Mouse (Mus musculus) hindbrain, embryonic 13.5 days (tissue): ENCODE measurements around the gene Esrrg. TPM values are rescaled to one million over a fixed set of nuclear protein-coding genes. Genes with fewer than 3 reads are reported as not detected.

Experiments used
- ATAC-seq: fragments of 200-750 bp; cut with Nextera tagmentation; 2 replicates; pipeline ENCODE4 v1.8.0; 2017; ENCODE audit warnings: moderate TSS enrichment; ENCODE audit not compliant: low FRiP score
- H3K27ac ChIP-seq: fragments of 300-500 bp; sonication (generic); 2 replicates; pipeline ENCODE4 v1.5.1; 2015; ENCODE audit warnings: inconsistent platforms, mild to moderate bottlenecking, moderate library complexity
- H3K27me3 ChIP-seq: fragments of 300-500 bp; sonication (generic); 2 replicates; pipeline ENCODE4 v1.6.1; 2015; ENCODE audit warnings: mild to moderate bottlenecking, inconsistent platforms
- H3K36me3 ChIP-seq: fragments of 300-500 bp; sonication (generic); 2 replicates; pipeline ENCODE4 v1.6.1; 2015; ENCODE audit warnings: mild to moderate bottlenecking, inconsistent platforms
- H3K4me1 ChIP-seq: fragments of 300-500 bp; sonication (generic); replicated peaks from 2 replicates; pipeline ENCODE4 v1.6.1; 2015; ENCODE audit warnings: inconsistent platforms
- H3K4me2 ChIP-seq: fragments of 300-500 bp; sonication (generic); 2 replicates; pipeline ENCODE4 v1.6.1; 2015; ENCODE audit warnings: inconsistent platforms, mild to moderate bottlenecking, moderate library complexity
- H3K4me3 ChIP-seq: fragments of 300-500 bp; sonication (generic); 2 replicates; pipeline ENCODE4 v1.5.1; 2015; ENCODE audit warnings: mild to moderate bottlenecking, inconsistent platforms
- H3K9ac ChIP-seq: fragments of 300-500 bp; sonication (generic); 2 replicates; pipeline ENCODE4 v1.6.1; 2015; ENCODE audit warnings: mild to moderate bottlenecking, inconsistent platforms
- H3K9me3 ChIP-seq: fragments of 300-500 bp; sonication (generic); 2 replicates; pipeline ENCODE4 v1.6.1; 2016; ENCODE audit warnings: inconsistent platforms
- WGBS: fragments of 180-500 bp; shearing (Covaris S2); methylation state at CpG from one replicate; pipeline ENCODE4 v1.1.7; 2015; 5-methylcytosine and 5-hydroxymethylcytosine counted together
- polyA plus RNA-seq: library from polyadenylated mRNA; unstranded; fragments of >200 nt; fragmentation: Nextera tagmentation; extraction: Ambion mirVana; gene quantifications from 2 replicates; pipeline ENCODE4 v1.2.1, GENCODE M21; 2015

Gene Esrrg
- polyA plus RNA-seq, 1 experiment from 2014 or later: 28.9 TPM

DNA sequence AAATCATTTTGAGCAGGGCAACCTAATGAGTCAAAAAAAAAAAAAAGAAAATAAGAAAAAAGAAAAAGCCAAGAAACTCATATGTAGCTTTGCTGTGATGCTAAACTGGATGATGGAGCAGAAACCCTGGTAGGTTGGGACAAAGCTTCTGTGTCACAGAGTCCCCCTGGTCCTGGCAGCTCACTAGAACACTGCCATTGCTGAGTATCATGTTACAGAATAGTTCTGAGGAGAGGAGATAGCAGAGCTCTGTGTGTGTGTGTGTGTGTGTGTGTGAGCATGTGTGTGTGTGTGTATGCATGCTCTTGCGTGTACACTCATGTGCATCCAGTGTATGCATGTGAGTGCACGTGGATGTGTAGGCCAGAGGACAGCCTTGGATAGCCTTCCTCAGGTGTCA is 265.2 kb downstream of the Esrrg start:
- Histone ChIP-seq H3K4me1 (no peaks in the 10 kb centered on the region), H3K36me3 (no peaks in the 10 kb centered on the region), H3K27me3 (0 out of 2 replicates have a peak, but pooled peaks cover 5% of the 10 kb centered on the region), H3K9me3 (no peaks in the 10 kb centered on the region), H3K4me3 (no peak overlapping the region), H3K27ac (no peak overlapping the region), H3K9ac (no peak overlapping the region), H3K4me2 (no peak overlapping the region)
- 94% methylated on average over 2 of the region's 2 CpGs for WGBS
- no peak for ATAC-seq

DNA sequence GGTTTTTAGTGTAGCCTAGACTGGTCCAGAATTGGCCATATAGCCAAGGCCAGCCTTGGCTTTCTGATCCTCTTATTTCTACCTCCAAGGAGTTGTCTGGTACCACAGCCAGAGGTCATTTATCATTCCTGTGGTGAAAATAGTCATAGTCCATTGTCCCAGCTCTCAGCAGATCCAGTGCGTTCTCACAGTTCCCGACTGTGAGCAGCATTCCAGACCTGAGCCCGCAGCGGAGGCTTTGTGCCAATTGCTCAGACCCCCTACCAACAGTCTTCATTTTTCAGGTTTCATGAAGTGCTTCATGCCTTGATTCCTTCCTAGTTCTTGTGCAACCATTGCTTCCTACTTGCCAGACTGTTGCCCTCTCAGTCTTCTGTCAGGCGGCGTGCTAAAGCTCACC is 278.7 kb downstream of the Esrrg start:
- ATAC-seq: no peak
- Histone ChIP-seq H3K9ac (no peak overlapping the region), H3K36me3 (no peaks in the 10 kb centered on the region), H3K27me3 (no peaks in the 10 kb centered on the region), H3K4me3 (no peak overlapping the region), H3K27ac (no peak overlapping the region), H3K9me3 (no peaks in the 10 kb centered on the region), H3K4me2 (no peak overlapping the region), H3K4me1 (no peaks in the 10 kb centered on the region)
- 66% methylated on average over 6 of the region's 6 CpGs for WGBS

DNA sequence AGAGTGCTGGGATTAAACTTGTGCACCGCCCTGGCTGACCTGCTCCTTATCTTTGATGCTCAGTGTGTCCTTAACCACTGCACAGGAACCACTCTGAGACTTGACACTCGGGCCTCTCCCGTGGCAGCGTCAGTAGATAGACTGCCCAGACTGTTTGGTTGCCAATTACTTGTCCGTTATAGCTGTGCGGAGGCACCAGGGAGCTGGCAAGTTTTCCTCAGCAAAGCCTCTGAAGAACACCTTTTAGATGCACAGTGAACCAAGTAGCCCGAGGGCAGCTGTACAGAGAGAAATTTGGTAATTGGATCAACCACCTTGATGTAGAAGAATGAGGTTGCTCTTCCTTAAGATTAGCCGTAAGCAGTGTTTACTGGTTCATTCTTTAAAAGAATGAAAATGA is 279.6 kb downstream of the Esrrg start:
- no peak for ATAC-seq
- Histone ChIP-seq H3K4me1 (no peaks in the 10 kb centered on the region), H3K9ac (no peak overlapping the region), H3K4me2 (no peak overlapping the region), H3K36me3 (no peaks in the 10 kb centered on the region), H3K27ac (no peak overlapping the region), H3K9me3 (no peaks in the 10 kb centered on the region), H3K27me3 (no peaks in the 10 kb centered on the region), H3K4me3 (no peak overlapping the region)
- 84% methylated on average over 8 of the region's 8 CpGs for WGBS

DNA sequence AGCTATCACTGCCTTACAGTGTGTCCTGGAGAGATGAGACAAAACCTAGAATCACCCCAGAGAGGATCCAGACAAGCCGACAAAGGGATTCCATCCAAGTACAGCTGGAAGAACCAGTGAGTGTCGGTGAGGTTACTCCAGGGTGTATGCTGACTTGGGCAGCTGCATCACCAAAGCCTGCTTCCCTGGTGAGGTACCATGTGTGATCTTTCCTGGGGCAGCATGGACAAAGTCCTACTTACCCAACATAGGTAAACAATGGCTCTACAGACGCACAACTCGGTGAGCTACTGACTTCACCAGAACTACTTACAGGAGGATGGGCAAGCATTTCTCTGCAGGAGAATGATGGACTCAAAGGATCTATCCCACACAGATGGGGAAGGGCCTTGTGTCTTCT is 280.5 kb downstream of the Esrrg start:
- no peak overlapping the region for H3K4me2 ChIP-seq
- no peak overlapping the region for H3K27ac ChIP-seq
- H3K9me3 ChIP-seq: no peaks in the 10 kb centered on the region
- no peak for ATAC-seq
- no peaks in the 10 kb centered on the region for H3K4me1 ChIP-seq
- H3K27me3 ChIP-seq: no peaks in the 10 kb centered on the region
- H3K4me3 ChIP-seq: no peak overlapping the region
- H3K9ac ChIP-seq: no peak overlapping the region
- WGBS: 95% methylated on average over 4 of the region's 4 CpGs
- no peaks in the 10 kb centered on the region for H3K36me3 ChIP-seq

DNA sequence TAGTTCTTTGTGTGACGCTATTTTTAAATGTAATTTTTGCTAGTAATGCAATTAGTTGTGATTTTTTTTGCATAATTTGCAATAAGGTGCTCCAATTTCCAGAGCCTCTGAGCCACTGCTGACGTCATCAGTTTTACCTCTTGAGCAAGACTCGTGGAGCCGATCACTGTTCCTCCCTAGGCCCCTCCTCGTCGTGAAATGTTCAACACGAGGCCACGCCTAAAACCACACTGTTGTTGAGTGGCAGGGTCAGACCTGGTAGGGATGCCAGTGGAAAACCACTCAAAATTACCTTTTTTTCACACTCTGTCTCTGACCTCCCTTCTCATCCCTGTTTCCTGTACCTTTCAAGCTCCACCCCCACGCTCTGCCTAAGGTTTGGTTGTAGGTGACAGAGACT is 282.7 kb downstream of the Esrrg start:
- no peaks in the 10 kb centered on the region for H3K4me1 ChIP-seq
- no peak overlapping the region for H3K4me2 ChIP-seq
- no peaks in the 10 kb centered on the region for H3K9me3 ChIP-seq
- no peak overlapping the region for H3K9ac ChIP-seq
- H3K36me3 ChIP-seq: no peaks in the 10 kb centered on the region
- no peaks in the 10 kb centered on the region for H3K27me3 ChIP-seq
- H3K27ac ChIP-seq: no peak overlapping the region
- 93% methylated on average over 9 of the region's 9 CpGs for WGBS
- no peak overlapping the region for H3K4me3 ChIP-seq
- no peak for ATAC-seq

DNA sequence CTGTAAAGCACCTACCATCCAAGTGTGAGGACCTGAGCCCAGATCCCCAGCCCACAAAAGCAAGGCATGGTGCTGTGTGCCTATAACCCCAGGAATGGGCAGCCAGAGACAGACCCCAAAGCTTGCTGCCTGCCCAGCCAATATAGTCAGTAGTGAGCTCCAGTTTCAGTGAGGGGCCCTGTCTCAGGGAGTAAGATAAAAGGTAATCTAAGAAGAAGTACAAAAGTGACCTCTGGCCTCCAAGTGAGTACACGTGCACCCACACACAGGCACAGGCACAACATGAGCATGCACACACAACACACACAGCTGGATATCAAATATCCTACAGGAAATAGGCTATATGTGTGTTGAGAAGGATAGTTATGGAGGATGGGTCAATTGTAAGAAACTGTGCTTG is 286.9 kb downstream of the Esrrg start:
- no peaks in the 10 kb centered on the region for H3K4me1 ChIP-seq
- no peak for ATAC-seq
- no peaks in the 10 kb centered on the region for H3K27me3 ChIP-seq
- H3K9ac ChIP-seq: no peak overlapping the region
- no peaks in the 10 kb centered on the region for H3K9me3 ChIP-seq
- H3K4me2 ChIP-seq: no peak overlapping the region
- no peak overlapping the region for H3K27ac ChIP-seq
- H3K4me3 ChIP-seq: no peak overlapping the region
- WGBS: 89% methylated on average over 1 of the region's 1 CpGs
- H3K36me3 ChIP-seq: no peaks in the 10 kb centered on the region

DNA sequence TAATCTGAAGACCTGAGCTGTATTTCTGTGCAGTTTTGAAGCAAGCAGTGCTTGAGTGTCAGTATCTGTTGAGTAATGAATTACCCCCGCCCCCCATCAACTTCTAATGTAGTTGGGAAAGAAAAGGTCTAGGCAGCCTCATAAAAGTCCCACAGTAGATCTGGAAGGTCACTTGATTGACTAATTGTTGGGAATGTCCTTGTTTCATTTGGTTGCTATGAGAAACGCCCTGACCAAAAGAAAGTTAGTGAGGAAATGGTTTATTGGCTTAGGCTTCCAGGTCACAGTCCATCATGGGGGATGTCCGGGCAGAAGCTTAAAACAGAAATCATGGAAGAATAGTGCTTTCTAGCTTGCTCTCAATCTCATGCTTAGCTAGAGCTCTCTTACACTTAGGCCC is 287.7 kb downstream of the Esrrg start:
- ATAC-seq: no peak
- no peak overlapping the region for H3K4me3 ChIP-seq
- no peak overlapping the region for H3K9ac ChIP-seq
- H3K9me3 ChIP-seq: no peaks in the 10 kb centered on the region
- WGBS: 79% methylated on average over 3 of the region's 3 CpGs
- H3K36me3 ChIP-seq: no peaks in the 10 kb centered on the region
- H3K27me3 ChIP-seq: no peaks in the 10 kb centered on the region
- no peak overlapping the region for H3K27ac ChIP-seq
- H3K4me1 ChIP-seq: no peaks in the 10 kb centered on the region
- H3K4me2 ChIP-seq: no peak overlapping the region

DNA sequence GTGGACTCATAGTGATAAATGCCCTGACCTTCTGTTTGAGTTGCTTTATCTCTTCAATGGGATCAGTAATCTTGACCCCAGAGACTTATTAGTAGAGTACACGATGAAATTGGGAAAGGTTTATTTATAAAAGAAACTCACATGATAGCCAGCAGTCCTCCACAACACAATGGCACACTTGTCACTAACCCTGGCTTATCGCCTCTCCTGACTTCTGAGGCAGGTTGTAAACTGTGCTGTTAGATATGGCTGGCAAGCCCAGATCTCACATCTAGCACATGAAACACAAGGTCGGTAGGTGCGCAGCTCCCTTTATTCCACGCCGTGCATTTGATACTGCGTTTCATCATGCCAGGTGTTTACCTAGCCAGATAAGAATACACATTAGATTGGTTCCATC is 288.3 kb downstream of the Esrrg start:
- H3K4me3 ChIP-seq: no peak overlapping the region
- no peak overlapping the region for H3K4me2 ChIP-seq
- no peaks in the 10 kb centered on the region for H3K36me3 ChIP-seq
- H3K9me3 ChIP-seq: no peaks in the 10 kb centered on the region
- 93% methylated on average over 7 of the region's 7 CpGs for WGBS
- H3K27me3 ChIP-seq: no peaks in the 10 kb centered on the region
- H3K4me1 ChIP-seq: no peaks in the 10 kb centered on the region
- no peak overlapping the region for H3K9ac ChIP-seq
- no peak for ATAC-seq
- no peak overlapping the region for H3K27ac ChIP-seq

DNA sequence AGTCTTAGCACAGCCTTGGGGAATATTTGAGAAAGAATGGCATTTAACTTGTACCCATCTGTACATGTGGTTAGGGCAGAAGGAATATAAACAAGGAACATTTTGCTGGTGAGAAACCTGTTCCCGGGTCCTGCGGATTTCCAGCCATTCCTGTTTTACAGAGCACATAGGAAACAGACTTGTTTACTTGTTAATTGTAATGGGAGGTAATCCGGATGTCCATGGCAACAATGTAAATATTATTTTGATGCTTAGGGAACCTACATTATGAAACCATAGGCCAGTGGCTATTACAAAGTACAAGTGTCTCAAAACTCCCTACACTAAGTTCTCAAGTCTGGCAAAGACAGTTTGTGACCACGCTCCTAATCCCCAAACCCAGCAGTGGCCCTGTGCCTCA is 290.9 kb downstream of the Esrrg start:
- Histone ChIP-seq H3K9ac (no peak overlapping the region), H3K27ac (no peak overlapping the region), H3K4me3 (no peak overlapping the region), H3K4me1 (no peaks in the 10 kb centered on the region), H3K36me3 (no peaks in the 10 kb centered on the region), H3K4me2 (no peak overlapping the region), H3K9me3 (no peaks in the 10 kb centered on the region), H3K27me3 (no peaks in the 10 kb centered on the region)
- no peak for ATAC-seq
- 79% methylated on average over 4 of the region's 4 CpGs for WGBS

DNA sequence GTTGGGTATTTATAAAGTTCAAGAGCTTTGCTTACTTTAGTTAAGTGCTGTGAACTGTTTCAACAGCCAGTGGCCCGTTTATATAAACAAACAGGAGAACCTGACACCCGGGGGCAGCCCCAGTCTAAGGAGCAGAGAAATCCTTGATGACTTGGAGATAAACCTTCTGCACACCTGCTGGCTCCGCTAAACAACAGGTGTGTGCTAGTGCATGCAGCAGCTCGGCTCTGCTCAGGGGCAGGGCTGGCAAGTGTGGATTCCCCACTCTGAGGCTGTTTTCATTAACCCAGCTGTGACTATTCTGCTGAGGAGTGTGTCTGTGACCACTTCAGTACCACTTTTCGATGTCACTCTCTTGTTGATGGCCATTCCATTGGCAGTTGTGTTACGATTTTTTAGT is 292.2 kb downstream of the Esrrg start:
- WGBS: 70% methylated on average over 6 of the region's 6 CpGs
- Histone ChIP-seq H3K9me3 (no peaks in the 10 kb centered on the region), H3K4me2 (no peak overlapping the region), H3K27me3 (no peaks in the 10 kb centered on the region), H3K4me3 (no peak overlapping the region), H3K27ac (no peak overlapping the region), H3K4me1 (0 out of 2 replicates have a peak, but pooled peaks cover 4% of the 10 kb centered on the region), H3K36me3 (no peaks in the 10 kb centered on the region), H3K9ac (no peak overlapping the region)
- no peak for ATAC-seq

DNA sequence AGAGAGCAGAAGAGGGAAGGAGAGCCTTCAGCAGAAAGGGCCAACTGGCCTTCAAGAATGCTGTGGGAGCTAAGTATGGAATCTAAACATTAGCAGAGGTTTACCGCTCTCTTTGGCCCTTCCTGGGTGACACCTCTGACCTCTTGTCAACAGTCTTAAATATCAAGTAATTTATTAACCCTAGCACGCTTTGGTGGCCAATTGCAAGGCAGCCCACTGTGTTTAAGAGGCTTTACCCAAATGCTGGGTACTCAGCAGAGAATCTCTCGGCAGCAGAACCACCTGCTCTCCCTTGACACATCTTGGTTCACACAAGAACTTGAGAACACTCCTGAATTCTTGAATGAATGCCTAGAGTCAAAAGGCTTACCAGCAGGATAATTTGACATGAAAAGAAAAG is 293.6 kb downstream of the Esrrg start:
- Histone ChIP-seq H3K4me2 (no peak overlapping the region), H3K27ac (no peak overlapping the region), H3K9ac (no peak overlapping the region), H3K9me3 (no peaks in the 10 kb centered on the region), H3K36me3 (no peaks in the 10 kb centered on the region), H3K4me3 (no peak overlapping the region), H3K27me3 (no peaks in the 10 kb centered on the region), H3K4me1 (0 out of 2 replicates have a peak, but pooled peaks cover 4% of the 10 kb centered on the region)
- ATAC-seq: no peak
- WGBS: 50% methylated on average over 3 of the region's 3 CpGs

DNA sequence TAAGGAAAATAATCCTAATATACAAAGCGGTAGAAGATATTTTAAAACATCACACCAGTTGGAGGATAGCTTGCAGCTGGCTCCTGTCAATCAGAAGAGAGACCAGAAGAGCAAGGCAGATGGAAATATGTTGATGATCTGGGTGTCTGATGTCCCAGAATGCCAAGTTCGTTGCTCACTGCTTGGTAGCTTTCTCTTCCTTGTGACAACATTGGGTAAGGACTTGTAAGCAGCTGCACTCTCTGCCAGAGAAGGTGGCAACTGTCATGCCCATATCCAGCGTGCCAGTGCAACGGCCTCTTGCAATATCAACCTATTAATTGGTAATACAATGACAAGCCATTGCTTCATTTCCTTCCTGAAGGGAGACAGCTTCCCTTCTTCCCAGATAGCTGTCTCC is 296.1 kb downstream of the Esrrg start:
- no peak overlapping the region for H3K4me3 ChIP-seq
- no peak overlapping the region for H3K27ac ChIP-seq
- no peak overlapping the region for H3K4me2 ChIP-seq
- 68% methylated on average over 4 of the region's 4 CpGs for WGBS
- no peaks in the 10 kb centered on the region for H3K9me3 ChIP-seq
- no peak for ATAC-seq
- 0 out of 2 replicates have a peak, but pooled peaks cover 12% of the 10 kb centered on the region for H3K4me1 ChIP-seq
- H3K36me3 ChIP-seq: no peaks in the 10 kb centered on the region
- H3K27me3 ChIP-seq: no peaks in the 10 kb centered on the region
- H3K9ac ChIP-seq: no peak overlapping the region

DNA sequence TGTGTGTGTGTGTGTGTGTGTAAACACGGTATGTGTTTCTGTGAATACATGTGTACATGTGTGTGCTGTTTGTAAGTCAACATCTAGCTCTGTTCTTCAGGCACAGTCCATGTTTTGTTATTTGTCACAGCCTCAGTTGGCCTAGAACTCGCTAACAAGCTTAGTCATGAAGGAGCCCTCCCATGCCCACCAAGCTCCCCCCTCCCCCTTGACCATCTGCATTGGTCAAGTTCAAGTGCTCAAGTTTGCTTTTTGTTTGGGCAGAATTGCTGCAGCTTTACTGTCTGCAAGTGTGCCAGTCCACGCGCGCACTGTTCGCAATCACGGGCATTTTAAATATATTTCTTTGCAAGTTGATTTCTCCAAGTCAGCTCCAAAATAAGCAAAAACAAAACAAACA is 298.8 kb downstream of the Esrrg start:
- 0 out of 2 replicates have a peak, but pooled peaks cover 14% of the 10 kb centered on the region for H3K4me1 ChIP-seq
- H3K9ac ChIP-seq: no peak overlapping the region
- no peak overlapping the region for H3K4me3 ChIP-seq
- ATAC-seq: no peak
- H3K9me3 ChIP-seq: no peaks in the 10 kb centered on the region
- WGBS: 55% methylated on average over 7 of the region's 7 CpGs
- H3K27me3 ChIP-seq: no peaks in the 10 kb centered on the region
- no peak overlapping the region for H3K27ac ChIP-seq
- no peaks in the 10 kb centered on the region for H3K36me3 ChIP-seq
- no peak overlapping the region for H3K4me2 ChIP-seq

DNA sequence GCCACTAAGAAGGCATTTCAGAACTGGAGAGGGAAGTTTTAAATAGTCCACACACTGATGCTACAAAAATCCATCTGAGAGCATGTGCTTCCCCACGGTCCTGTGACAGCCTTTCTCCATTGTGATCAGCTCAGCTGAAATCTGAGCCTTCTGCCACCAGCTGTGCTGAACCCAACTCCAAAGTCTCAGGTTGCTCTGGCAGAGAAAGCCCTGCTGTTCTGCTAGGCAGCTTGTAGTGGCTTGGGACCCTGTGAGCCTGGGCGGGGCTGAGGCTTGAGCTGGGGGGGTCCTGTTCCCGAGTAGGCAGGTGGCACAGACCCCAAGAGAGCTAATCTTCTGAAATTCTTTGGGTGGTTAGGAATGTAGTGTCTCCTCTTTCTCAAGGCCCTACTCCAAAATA is 299.3 kb downstream of the Esrrg start:
- Histone ChIP-seq H3K9ac (no peak overlapping the region), H3K27me3 (no peaks in the 10 kb centered on the region), H3K4me3 (no peak overlapping the region), H3K4me1 (0 out of 2 replicates have a peak, but pooled peaks cover 14% of the 10 kb centered on the region), H3K9me3 (no peaks in the 10 kb centered on the region), H3K4me2 (no peak overlapping the region), H3K27ac (no peak overlapping the region), H3K36me3 (no peaks in the 10 kb centered on the region)
- WGBS: 2% methylated on average over 3 of the region's 3 CpGs
- ATAC-seq: no peak
